Mouse (Mus musculus) intestine, embryonic 15.5 days (tissue): ENCODE results near the gene Dao. TPM values are rescaled to one million over a fixed set of nuclear protein-coding genes. Genes with fewer than 3 reads are reported as not detected.
A peak's percentile ranks its signal among the peaks of the same experiment; 100 is the strongest.

Experiments
- ATAC-seq: fragments of 200-750 bp; cut with Nextera tagmentation; 2 replicates; pipeline ENCODE4 v1.8.0; 2017; ENCODE audit warnings: moderate TSS enrichment, moderate library complexity
- H3K27ac ChIP-seq: fragments of 300-500 bp; sonication (generic); 2 replicates; pipeline ENCODE4 v1.5.1; 2015; ENCODE audit warnings: mild to moderate bottlenecking, inconsistent platforms
- H3K27me3 ChIP-seq: fragments of 300-500 bp; sonication (generic); replicated peaks from 2 replicates; pipeline ENCODE4 v1.6.1; 2015; ENCODE audit warnings: inconsistent platforms
- H3K36me3 ChIP-seq: fragments of 300-500 bp; sonication (generic); 2 replicates; pipeline ENCODE4 v1.6.1; 2015; ENCODE audit warnings: inconsistent platforms
- H3K4me1 ChIP-seq: fragments of 300-500 bp; sonication (generic); replicated peaks from 2 replicates; pipeline ENCODE4 v1.6.1; 2015; ENCODE audit warnings: inconsistent platforms
- H3K4me2 ChIP-seq: fragments of 300-500 bp; sonication (generic); replicated peaks from 2 replicates; pipeline ENCODE4 v1.6.1; 2015; ENCODE audit warnings: mild to moderate bottlenecking, inconsistent platforms
- H3K4me3 ChIP-seq: fragments of 300-500 bp; sonication (generic); replicated peaks from 2 replicates; pipeline ENCODE4 v1.5.1; 2015; ENCODE audit warnings: inconsistent platforms
- H3K9ac ChIP-seq: fragments of 300-500 bp; sonication (generic); 2 replicates; pipeline ENCODE4 v1.6.1; 2015; ENCODE audit warnings: inconsistent platforms
- H3K9me3 ChIP-seq: fragments of 300-500 bp; sonication (generic); 2 replicates; pipeline ENCODE4 v1.6.1; 2016; ENCODE audit warnings: inconsistent platforms
- WGBS: fragments of 180-500 bp; shearing (Covaris S2); methylation state at CpG from one replicate; pipeline ENCODE4 v1.1.7; 2015; 5-methylcytosine and 5-hydroxymethylcytosine counted together
- polyA plus RNA-seq: library from polyadenylated mRNA; unstranded; fragments of >200 nt; fragmentation: Nextera tagmentation; extraction: Ambion mirVana; gene quantifications from 2 replicates; pipeline ENCODE4 v1.2.1, GENCODE M21; 2015

Dao gene
- 13.8 and 17.1 TPM in 2 replicates for polyA plus RNA-seq

DNA sequence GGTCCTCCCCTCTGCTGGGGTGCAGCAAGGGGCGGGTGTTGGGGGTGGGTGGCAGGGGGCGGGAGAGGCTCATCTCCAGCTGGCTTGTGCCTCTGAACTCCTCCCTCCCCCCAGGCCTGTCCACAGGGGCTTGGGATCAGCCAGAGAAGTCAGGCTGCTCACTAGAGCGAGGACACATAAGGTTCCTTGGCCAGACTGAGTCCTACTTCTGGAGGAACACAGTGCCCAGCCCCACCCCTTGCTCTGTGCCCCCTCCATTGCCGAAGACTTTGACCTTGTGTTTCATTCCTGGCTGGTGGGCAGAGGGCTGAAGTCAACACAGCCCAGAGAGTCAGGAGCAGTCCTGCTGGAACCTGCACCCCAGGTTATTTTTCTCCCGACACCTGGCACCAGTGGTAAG, at the start of gene Dao:
Gene Dao, plus strand, starts transcription at position 162 of the 400 bp plus-strand sequence.
- Histone ChIP-seq H3K27me3 (no peaks in the 10 kb centered on the region), H3K4me2 (peak within 1 kb of the TSS; percentile 17), H3K4me3 (no peak within 1 kb of the TSS), H3K4me1 (0 out of 2 replicates have a peak, but pooled peaks cover 7% of the 10 kb centered on the region), H3K36me3 (no peaks in the 10 kb centered on the region), H3K9me3 (no peaks in the 10 kb centered on the region), H3K27ac (peak within 1 kb of the TSS; percentile 54), H3K9ac (no peak within 1 kb of the TSS)
- 46% methylated on average over 5 of the region's 5 CpGs for WGBS
- ATAC-seq: peak; percentile 59

DNA sequence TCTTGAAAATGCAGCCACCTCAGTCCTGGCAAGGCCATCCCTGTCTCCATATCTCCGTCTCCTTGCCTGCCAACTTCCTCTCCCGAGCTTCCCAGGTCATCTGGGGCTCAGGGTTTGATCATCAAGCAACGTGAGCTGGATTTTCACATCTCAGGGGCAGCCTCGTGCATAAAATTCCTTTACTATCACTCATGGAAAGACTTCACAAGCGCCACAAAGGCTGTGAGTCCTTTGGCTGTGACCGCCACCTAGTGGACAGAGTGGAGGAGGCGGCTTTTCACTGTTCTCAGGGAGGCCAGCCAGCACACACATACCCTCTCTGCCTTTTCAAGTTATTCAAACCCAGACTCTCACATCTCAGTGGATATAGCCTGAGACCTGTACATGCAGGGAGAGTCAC, 49.1 kb upstream of the Dao start:
- whole genome bisulfite sequencing: 8% methylated on average over 7 of the region's 7 CpGs
- Histone ChIP-seq H3K4me2 (no peak overlapping the region), H3K36me3 (peaks cover 15% of the 10 kb centered on the region; the same call in 1 of the 2 replicates)

DNA sequence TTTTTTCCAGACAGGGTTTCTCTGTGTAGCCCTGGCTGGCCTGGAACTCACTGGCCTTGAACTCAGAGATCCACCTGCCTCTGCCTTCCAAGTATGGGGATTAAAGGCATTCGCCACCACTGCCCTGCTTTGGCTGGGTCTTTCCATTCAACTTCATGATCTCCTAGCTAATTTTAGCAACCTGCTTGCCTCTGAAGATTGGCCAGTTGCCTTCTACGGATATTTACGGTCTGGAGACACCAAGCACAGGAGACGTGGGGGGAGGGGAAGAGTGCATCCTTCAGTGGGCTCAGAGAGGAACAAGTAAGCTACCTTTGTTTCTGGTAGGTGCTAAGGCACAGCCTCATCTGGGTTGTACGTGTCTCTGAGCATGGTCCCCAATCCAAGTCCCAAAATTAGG, 48.2 kb upstream of the Dao start:
- ATAC-seq: no peak

More for the DNA sequence above, 49.1 kb upstream of the Dao start:
- Histone ChIP-seq H3K27ac (no peak overlapping the region), H3K9me3 (no peaks in the 10 kb centered on the region), H3K4me1 (0 out of 2 replicates have a peak, but pooled peaks cover 2% of the 10 kb centered on the region), H3K9ac (no peak overlapping the region), H3K27me3 (no peaks in the 10 kb centered on the region), H3K4me3 (no peak overlapping the region)
- peak; percentile 68 for ATAC-seq

DNA sequence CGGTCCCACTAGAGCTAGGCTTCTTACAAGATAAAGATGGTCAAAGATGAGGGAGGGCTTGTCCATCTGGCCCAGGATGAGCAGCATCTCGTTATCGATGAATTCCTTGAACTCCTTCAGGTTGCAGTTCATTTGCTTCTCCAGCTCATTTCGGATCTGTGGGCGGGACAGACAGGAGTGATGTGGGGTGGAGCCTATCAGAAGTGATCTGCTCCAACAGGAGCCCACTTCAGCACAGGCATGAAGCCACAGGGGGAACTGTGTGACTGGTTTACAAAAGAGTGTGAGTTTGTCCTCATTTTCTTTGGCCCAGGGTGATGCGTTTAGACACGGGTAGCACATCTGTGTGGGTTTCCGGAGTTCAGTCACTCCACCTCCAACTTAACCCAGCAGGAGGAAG, 47.8 kb upstream of the Dao start:
- ATAC-seq: no peak

More for the DNA sequence above, 48.2 kb upstream of the Dao start:
- H3K9me3 ChIP-seq: no peaks in the 10 kb centered on the region
- WGBS: 86% methylated on average over 5 of the region's 5 CpGs
- peaks cover 10% of the 10 kb centered on the region; the same call in 1 of the 2 replicates for H3K36me3 ChIP-seq
- H3K4me1 ChIP-seq: 0 out of 2 replicates have a peak, but pooled peaks cover 2% of the 10 kb centered on the region
- no peaks in the 10 kb centered on the region for H3K27me3 ChIP-seq
- H3K27ac ChIP-seq: no peak overlapping the region
- H3K4me3 ChIP-seq: no peak overlapping the region
- H3K9ac ChIP-seq: no peak overlapping the region
- no peak overlapping the region for H3K4me2 ChIP-seq

DNA sequence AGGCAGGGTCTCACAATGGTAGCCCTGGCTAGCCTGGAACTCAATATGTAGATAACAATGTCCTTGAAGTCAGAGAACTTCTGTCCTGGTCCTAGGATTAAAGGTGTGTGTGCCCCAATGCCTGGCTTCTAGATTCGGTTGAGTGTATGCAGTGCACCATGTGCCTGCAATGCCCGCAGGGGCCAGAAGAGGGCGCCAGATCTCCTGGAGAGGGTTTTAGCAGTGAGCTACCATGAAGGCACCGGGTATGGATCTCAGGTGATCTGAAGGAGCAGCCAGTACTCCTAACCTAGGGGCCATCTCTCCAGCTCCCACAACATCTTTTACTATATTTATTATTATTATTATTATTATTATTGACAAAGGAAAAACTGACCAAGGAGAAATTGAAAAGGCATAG, 47.0 kb upstream of the Dao start:
- H3K9me3 ChIP-seq: no peaks in the 10 kb centered on the region
- 0 out of 2 replicates have a peak, but pooled peaks cover 2% of the 10 kb centered on the region for H3K4me1 ChIP-seq
- H3K36me3 ChIP-seq: peaks cover 7% of the 10 kb centered on the region
- H3K4me2 ChIP-seq: no peak overlapping the region
- peak; percentile 73 for ATAC-seq
- H3K27ac ChIP-seq: no peak overlapping the region
- H3K4me3 ChIP-seq: no peak overlapping the region
- no peak overlapping the region for H3K9ac ChIP-seq
- 5% methylated on average over 4 of the region's 4 CpGs for WGBS
- no peaks in the 10 kb centered on the region for H3K27me3 ChIP-seq

More for the DNA sequence above, 47.8 kb upstream of the Dao start:
- H3K4me1 ChIP-seq: 0 out of 2 replicates have a peak, but pooled peaks cover 2% of the 10 kb centered on the region
- no peaks in the 10 kb centered on the region for H3K9me3 ChIP-seq
- WGBS: 90% methylated on average over 8 of the region's 8 CpGs
- no peak overlapping the region for H3K27ac ChIP-seq
- no peaks in the 10 kb centered on the region for H3K27me3 ChIP-seq
- peaks cover 7% of the 10 kb centered on the region for H3K36me3 ChIP-seq
- H3K4me3 ChIP-seq: no peak overlapping the region
- H3K4me2 ChIP-seq: no peak overlapping the region
- H3K9ac ChIP-seq: no peak overlapping the region

DNA sequence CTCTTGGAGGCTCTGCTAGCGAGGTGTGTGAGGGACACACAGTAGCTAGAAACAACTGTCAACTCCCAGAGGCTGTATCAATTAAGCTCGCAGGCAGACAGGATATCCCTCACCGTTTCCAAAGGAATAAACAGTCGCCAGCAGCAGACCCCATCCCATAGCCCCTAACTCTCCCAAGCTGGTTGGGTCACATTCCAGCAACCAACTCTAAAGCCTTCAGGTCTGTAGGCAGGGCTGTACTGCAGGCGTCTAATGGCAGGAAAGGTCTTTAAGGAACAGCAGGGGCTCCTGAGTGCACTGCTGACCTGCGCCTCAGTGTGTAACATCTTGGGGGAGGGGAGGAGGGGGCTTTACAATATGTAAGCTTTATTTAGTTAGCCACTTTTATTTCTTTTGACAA, 44.5 kb upstream of the Dao start:
- H3K9me3 ChIP-seq: no peaks in the 10 kb centered on the region
- H3K27ac ChIP-seq: no peak overlapping the region
- WGBS: 18% methylated on average over 6 of the region's 6 CpGs
- no peak overlapping the region for H3K4me2 ChIP-seq
- H3K27me3 ChIP-seq: no peaks in the 10 kb centered on the region
- H3K4me3 ChIP-seq: no peak overlapping the region
- H3K9ac ChIP-seq: no peak overlapping the region
- peaks cover 7% of the 10 kb centered on the region for H3K36me3 ChIP-seq
- 0 out of 2 replicates have a peak, but pooled peaks cover 2% of the 10 kb centered on the region for H3K4me1 ChIP-seq
- ATAC-seq: no peak

DNA sequence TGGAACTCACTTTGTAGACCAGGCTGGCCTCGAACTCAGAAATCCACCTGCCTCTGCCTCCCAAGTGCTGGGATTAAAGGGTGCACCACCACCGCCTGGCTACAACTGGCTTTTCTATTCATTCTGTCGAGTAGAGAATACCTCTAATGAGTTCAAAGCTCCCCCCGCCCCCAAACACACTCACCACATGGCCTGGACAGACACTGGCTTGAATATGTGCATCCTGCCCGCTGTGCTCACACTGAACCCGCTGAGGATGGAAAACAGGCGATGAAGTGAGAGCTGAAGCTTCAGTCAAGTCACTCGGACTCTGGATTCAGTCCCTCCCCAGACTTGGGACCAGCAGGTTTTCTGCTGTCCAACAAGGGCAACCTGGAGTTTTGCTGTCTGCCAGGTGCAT, 43.1 kb upstream of the Dao start:
- H3K4me3 ChIP-seq: no peak overlapping the region
- H3K4me1 ChIP-seq: no peaks in the 10 kb centered on the region
- no peak for ATAC-seq
- H3K27me3 ChIP-seq: no peaks in the 10 kb centered on the region
- 81% methylated on average over 8 of the region's 8 CpGs for WGBS
- H3K9me3 ChIP-seq: no peaks in the 10 kb centered on the region
- H3K4me2 ChIP-seq: no peak overlapping the region
- H3K36me3 ChIP-seq: peaks cover 13% of the 10 kb centered on the region
- H3K9ac ChIP-seq: no peak overlapping the region
- H3K27ac ChIP-seq: no peak overlapping the region

DNA sequence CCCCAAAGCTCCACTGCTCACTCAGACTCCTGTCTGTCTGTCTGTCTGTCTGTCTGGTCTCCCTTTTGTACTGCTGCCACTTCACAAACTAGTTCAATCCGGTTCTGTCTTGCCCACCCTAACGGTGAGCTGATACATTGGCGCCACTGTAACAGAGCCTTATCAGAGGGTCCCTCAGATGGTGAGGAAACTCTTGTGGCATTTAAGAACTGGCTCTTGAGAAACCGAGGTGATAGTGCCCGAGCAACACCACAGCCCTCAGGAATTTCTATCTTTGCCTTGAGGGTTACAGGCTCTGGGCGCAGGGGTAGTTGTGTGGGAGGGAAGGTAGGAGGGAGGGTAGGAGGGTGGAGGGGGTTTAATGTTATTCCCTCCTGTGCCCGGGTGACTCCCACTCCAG, 41.7 kb upstream of the Dao start:
- no peak overlapping the region for H3K27ac ChIP-seq
- H3K4me1 ChIP-seq: no peaks in the 10 kb centered on the region
- H3K36me3 ChIP-seq: peaks cover 20% of the 10 kb centered on the region
- 72% methylated on average over 7 of the region's 7 CpGs for WGBS
- H3K9ac ChIP-seq: no peak overlapping the region
- no peak for ATAC-seq
- H3K4me3 ChIP-seq: no peak overlapping the region
- no peak overlapping the region for H3K4me2 ChIP-seq
- H3K27me3 ChIP-seq: no peaks in the 10 kb centered on the region
- H3K9me3 ChIP-seq: no peaks in the 10 kb centered on the region

DNA sequence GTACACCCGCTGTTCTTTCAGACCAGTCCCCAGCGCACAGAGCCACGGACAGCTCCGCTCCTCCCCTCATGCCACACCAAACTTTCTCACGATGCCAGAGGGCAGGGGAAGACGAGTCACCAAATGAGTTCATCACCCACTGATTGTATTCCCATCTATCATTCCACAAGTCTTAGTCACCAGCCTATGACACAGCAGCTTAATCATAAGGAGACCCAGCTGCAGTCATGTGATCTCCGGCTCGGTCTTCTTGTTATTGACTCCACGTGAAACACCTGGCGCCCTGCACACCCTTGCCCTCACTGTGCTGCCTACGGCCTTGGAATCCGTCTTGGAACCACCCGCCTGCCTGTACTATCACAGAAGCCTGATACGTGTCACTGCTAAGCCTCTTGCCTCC, 38.5 kb upstream of the Dao start:
- H3K36me3 ChIP-seq: peaks cover 23% of the 10 kb centered on the region
- H3K9ac ChIP-seq: no peak overlapping the region
- no peak overlapping the region for H3K4me2 ChIP-seq
- H3K4me3 ChIP-seq: no peak overlapping the region
- H3K4me1 ChIP-seq: no peaks in the 10 kb centered on the region
- WGBS: 80% methylated on average over 14 of the region's 14 CpGs
- no peak overlapping the region for H3K27ac ChIP-seq
- ATAC-seq: peak; percentile 37; the same call in 1 of the 2 replicates
- no peaks in the 10 kb centered on the region for H3K9me3 ChIP-seq
- H3K27me3 ChIP-seq: no peaks in the 10 kb centered on the region

DNA sequence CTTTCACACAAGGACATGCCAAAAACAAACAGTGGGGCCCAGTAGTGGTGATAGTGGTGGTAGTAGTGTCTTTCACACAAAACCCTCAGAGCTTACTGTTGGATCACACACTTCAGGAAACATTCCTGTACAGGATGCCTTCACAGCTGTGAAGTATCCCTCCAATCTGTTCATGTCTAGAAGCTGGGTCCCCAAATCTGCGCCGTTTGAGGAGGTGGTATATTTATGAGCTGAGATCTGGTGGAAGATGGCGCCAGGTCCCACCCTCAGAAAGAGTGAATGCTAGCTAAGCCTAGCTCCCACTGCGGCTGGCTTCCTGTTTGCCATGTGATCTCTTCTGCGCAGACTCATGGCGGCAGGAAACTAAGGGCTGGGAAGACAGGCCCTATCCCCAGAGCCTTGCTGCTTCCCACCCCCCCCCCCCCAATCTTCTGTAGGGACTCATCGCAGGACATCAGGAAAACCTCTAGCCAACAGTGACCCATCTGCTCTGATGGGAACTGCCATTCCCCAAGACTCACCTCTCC, 37.8 kb upstream of the Dao start:
- Histone ChIP-seq H3K27ac (no peak overlapping the region), H3K4me3 (no peak overlapping the region), H3K9me3 (no peaks in the 10 kb centered on the region), H3K4me1 (no peaks in the 10 kb centered on the region), H3K9ac (no peak overlapping the region), H3K4me2 (no peak overlapping the region), H3K36me3 (peaks cover 23% of the 10 kb centered on the region), H3K27me3 (no peaks in the 10 kb centered on the region)
- ATAC-seq: no peak
- WGBS: 93% methylated on average over 7 of the region's 7 CpGs

DNA sequence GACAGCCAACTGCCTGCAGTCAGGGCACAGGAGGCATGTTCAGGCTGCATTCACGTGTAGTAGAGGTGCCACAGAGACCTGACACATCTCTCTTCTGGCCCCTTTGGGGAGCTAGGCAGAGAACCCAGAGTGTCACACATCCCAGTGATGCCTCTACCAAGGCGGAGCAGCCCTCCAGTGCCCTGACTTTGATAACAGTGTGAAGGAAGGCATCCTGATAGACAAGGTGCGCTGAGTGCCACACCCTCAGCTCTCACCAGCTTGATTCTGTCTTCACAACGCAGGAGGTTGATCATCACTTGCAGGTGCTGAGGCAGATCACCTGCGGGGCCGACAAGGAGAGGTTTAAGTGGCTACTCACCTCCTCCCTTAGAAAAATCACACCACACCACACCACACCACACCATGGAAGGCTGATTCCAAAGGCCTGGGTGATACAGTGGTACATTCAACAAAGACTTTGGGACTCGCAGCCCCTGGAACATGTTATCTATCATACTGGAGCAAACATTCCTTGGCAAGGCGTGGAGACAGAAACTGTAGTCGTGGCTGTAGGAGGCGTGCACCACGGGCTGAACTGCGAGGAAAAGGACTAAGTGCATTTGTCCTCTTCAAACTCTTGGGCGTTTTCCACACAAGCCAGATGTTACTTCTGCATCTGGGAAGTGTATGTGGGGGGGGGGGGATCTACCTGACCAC, 36.9 kb upstream of the Dao start:
- Histone ChIP-seq H3K9ac (no peak overlapping the region), H3K4me3 (no peak overlapping the region), H3K27ac (peak overlapping the region; percentile 37; the same call in 1 of the 2 replicates), H3K27me3 (no peaks in the 10 kb centered on the region), H3K9me3 (no peaks in the 10 kb centered on the region), H3K4me1 (no peaks in the 10 kb centered on the region), H3K36me3 (peaks cover 23% of the 10 kb centered on the region), H3K4me2 (no peak overlapping the region)
- 61% methylated on average over 13 of the region's 13 CpGs for WGBS
- peak; percentile 46; the same call in 1 of the 2 replicates for ATAC-seq

DNA sequence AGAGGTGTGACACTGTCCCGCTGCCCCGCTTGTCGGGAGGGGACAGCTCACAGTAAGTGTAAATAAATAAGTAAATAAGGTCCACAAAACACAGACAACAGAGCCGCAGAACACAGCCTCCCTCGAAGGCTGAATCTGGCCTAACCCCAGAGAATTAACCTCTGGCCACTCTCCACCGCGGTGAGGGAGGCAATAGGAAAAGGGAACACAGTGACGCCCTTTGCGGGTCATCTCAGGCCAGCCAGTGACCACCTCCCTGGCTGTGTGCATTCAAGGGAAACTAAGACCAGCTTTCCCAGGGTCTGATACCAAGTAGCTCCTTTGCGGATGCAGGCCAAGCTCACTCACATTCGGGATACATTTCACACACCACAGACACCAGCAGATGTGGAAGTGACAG, 35.1 kb upstream of the Dao start:
- Histone ChIP-seq H3K4me3 (no peak overlapping the region), H3K4me1 (peaks cover 4% of the 10 kb centered on the region; the same call in 1 of the 2 replicates), H3K4me2 (no peak overlapping the region), H3K9me3 (no peaks in the 10 kb centered on the region), H3K27me3 (no peaks in the 10 kb centered on the region), H3K36me3 (peaks cover 23% of the 10 kb centered on the region), H3K9ac (no peak overlapping the region), H3K27ac (no peak overlapping the region)
- 83% methylated on average over 11 of the region's 11 CpGs for WGBS
- ATAC-seq: no peak
